Mouse (Mus musculus) thymus, postnatal 0 days (tissue): ENCODE measurements around the gene Hmcn1. TPM values are rescaled to one million over a fixed set of nuclear protein-coding genes. Genes with fewer than 3 reads are reported as not detected.

Experiments used
- DNase-seq: peaks from one replicate; pipeline ENCODE4 v3.0.0-alpha.2; 2015; ENCODE audit warnings: low spot score
- polyA plus RNA-seq: library from polyadenylated mRNA; unstranded; fragments of >200 nt; fragmentation: Nextera tagmentation; extraction: Ambion mirVana; gene quantifications from 2 replicates; pipeline ENCODE4 v1.2.1, GENCODE M21; 2015

Gene Hmcn1
- polyA plus RNA-seq, 1 experiment from 2014 or later, result 0.29 TPM

DNA sequence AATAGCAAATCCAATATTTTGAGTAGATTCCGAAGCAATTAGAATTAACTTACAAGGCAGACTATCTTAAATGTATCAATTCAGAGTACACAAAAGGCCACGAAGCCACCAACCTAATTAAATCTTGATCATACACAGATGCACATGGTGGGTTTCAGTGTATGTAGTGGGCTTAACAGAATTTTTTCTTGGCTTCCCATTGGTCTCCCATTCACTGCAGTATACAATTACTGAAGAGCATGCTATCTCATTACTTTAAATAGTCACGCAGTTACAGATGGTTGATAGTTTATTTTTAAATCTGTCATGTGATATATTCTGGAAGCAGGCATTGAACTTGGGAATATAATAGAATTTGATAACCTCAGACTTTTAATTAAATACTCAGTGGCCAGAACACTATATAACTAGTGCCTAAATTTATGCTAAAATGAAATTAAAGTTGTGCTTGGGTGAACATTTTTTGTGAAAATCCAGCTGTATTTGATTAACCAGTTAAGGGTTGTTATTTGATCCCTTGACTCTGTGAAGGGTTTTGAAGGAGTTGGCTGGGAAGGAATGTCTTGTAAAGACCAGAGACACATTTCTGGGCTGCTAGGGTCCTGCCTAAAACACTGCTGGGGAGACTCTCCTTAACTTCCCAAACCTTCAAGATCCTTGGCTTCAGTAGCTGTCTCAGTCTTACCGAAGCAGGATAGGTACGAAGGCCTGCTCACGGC, 455.7 kb downstream of the Hmcn1 start:
- no peak for DNase-seq

DNA sequence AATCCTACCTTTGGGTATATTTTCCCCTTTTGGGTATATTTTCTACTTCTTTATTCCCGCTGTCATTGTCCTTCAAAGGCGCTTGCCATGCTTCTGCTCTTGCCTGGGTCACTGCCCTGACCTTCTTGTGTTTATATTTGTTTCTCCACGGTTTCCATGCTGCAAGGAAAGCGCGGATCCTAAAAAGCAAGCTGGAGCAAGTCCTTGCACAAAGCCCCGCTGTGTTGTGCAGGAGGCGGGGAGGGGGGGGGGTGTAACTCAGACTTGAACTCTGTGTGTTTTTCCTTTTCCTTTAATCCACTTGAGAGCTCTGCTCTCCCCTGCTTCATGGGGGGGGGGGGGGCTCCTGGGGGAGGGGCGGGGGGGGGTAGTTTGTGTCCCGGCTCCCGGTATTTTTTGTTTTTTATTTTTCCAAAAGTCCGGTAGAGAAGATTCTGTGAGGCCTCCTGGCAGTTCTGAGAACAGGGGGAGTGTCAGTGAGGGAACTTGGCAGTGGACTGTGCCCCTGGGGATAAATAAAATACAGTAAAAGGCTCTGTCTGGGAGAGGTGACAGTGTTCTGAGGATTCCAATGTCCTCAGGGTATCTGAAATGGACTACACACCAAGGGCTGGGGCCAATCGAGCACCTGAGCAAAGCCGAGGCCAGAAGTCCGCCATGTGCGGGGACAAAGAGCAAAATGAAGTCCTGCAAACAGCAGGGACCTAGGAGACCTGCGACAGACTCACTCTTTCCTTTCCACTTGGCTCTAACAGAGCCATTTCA, 457.3 kb downstream of the Hmcn1 start:
- no peak for DNase-seq

DNA sequence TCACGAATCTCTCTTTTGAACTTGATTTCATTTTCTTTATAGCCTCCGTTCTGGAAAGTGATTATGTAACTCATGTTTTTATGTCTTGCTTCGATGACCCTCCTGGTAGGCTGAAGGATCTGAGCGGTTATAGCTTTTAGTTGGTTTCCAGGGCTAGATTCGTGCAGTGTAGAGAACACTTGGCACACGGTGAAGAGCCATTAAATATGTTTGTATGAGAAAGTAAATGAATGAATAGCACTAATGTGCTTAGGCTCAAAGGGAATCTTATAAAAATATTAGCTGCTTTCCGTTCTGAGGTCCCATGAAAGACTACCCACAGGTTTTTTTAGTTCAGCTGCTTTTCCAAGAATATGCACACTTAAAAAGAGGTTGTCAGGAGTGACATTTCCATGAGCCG, 458.6 kb downstream of the Hmcn1 start:
- no peak for DNase-seq

DNA sequence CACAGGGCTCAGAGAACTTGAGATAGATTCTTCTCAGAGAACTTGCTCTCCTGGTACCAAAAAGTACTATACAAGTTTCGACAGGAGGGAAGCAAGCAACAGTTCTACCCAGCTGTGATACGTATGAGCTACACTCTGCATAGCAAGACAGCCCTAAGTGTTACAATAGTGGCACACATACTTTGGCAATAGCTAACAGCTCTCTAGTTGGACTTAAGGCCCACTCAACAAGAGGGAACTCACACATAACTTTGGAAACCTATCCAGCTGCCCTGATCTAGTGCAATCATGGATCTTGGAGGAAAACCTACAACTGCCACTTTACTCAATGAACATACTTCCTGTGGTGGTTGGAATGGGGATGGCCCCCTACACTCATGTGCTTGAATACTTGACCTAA, 480.2 kb downstream of the Hmcn1 start:
- no peak for DNase-seq

Other genes starting within 250 kb of the Hmcn1 start
- not detected in 2 replicates for gene Gm47985, start 189.1 kb upstream of the Hmcn1 start, polyA plus RNA-seq
- not detected in 2 replicates for gene Gm8947, start 198.9 kb upstream of the Hmcn1 start, polyA plus RNA-seq
- not detected in 2 replicates for gene Gm47995, start 205.0 kb upstream of the Hmcn1 start, polyA plus RNA-seq
- not detected in 2 replicates for gene 3110040M04Rik, start 210.7 kb upstream of the Hmcn1 start, polyA plus RNA-seq
- gene Gm47996, start 216.7 kb upstream of the Hmcn1 start, polyA plus RNA-seq, result not detected in 2 replicates